Mouse (Mus musculus) liver, embryonic 14.5 days (tissue): ENCODE measurements at regions not wholly inside any gene's neighbourhood (a gene's known extent, or its start where the extent isn't known, plus 50 kb on each side); places are given as distances from the start of the nearest gene placed in this dataset.

ENCODE experiments used
- CTCF ChIP-seq: IDR thresholded peaks from 2 replicates; pipeline ENCODE4 v1.5.1; 2016; ENCODE audit warnings: antibody characterized with exemption, low read depth, control low read depth
- EP300 ChIP-seq: IDR thresholded peaks from 2 replicates; pipeline ENCODE4 v1.6.1; 2016; ENCODE audit warnings: antibody characterized with exemption, low read depth

- TF ChIP-seq CTCF (no peak), EP300 (no peak)
Measured at GRCm38 (mm10) chr2:45205211-45205610, 88.0 kb upstream of the Zeb2 start.
